Mouse (Mus musculus): Measurements from ENCODE around the gene Timp4. TPM values are rescaled to one million over a fixed set of nuclear protein-coding genes. Genes with fewer than 3 reads are reported as not detected.

Timp4 gene
- polyA plus RNA-seq, 1 experiment from 2014 or later = 0.20 TPM

- H3K9me3 ChIP-seq = no peaks in the 10 kb centered on the region
- 90% methylated on average over 10 of the region's 10 CpGs for WGBS
- no peak overlapping the region for H3K4me2 ChIP-seq
- no peak overlapping the region; the same call in 1 of the 2 replicates for H3K27ac ChIP-seq
- H3K27me3 ChIP-seq = peaks cover 9% of the 10 kb centered on the region; the same call in 1 of the 2 replicates
- no peaks in the 10 kb centered on the region for H3K36me3 ChIP-seq
- ATAC-seq (ENCODE audit: insufficient number of reproducible peaks, insufficient read depth, low FRiP score, low TSS enrichment, low read depth) = no peak
- H3K4me1 ChIP-seq = peaks cover 13% of the 10 kb centered on the region
- no peak overlapping the region for H3K9ac ChIP-seq
- no peak overlapping the region for H3K4me3 ChIP-seq
Observed at GRCm38 (mm10) chr6:115275116-115275815, 23.3 kb upstream of the Timp4 start.

- Histone ChIP-seq H3K4me3 (no peak overlapping the region), H3K27me3 (peaks cover 9% of the 10 kb centered on the region; the same call in 1 of the 2 replicates), H3K9ac (no peak overlapping the region), H3K27ac (no peak overlapping the region; the same call in 1 of the 2 replicates), H3K4me1 (peaks cover 13% of the 10 kb centered on the region), H3K36me3 (no peaks in the 10 kb centered on the region), H3K4me2 (no peak overlapping the region), H3K9me3 (no peaks in the 10 kb centered on the region)
- 77% methylated on average over 9 of the region's 9 CpGs for WGBS
- ATAC-seq (ENCODE audit: insufficient number of reproducible peaks, insufficient read depth, low FRiP score, low TSS enrichment, low read depth) = no peak
Observed at GRCm38 (mm10) chr6:115274705-115275104, 22.7 kb upstream of the Timp4 start.

- peaks cover 13% of the 10 kb centered on the region for H3K4me1 ChIP-seq
- WGBS = 80% methylated on average over 10 of the region's 10 CpGs
- H3K9me3 ChIP-seq = no peaks in the 10 kb centered on the region
- H3K27me3 ChIP-seq = peaks cover 9% of the 10 kb centered on the region; the same call in 1 of the 2 replicates
- H3K36me3 ChIP-seq = no peaks in the 10 kb centered on the region
- no peak overlapping the region for H3K27ac ChIP-seq
- no peak for ATAC-seq (ENCODE audit: insufficient number of reproducible peaks, insufficient read depth, low FRiP score, low TSS enrichment, low read depth)
- H3K4me2 ChIP-seq = no peak overlapping the region
- no peak overlapping the region for H3K9ac ChIP-seq
- H3K4me3 ChIP-seq = no peak overlapping the region
Observed at GRCm38 (mm10) chr6:115273346-115273745, 21.3 kb upstream of the Timp4 start.

GRCm38 (mm10) chr6:115271866-115272271 is 19.9 kb upstream of the Timp4 start:
- H3K9me3 ChIP-seq = no peaks in the 10 kb centered on the region
- H3K9ac ChIP-seq = no peak overlapping the region
- no peak overlapping the region for H3K27ac ChIP-seq
- H3K4me1 ChIP-seq = peaks cover 9% of the 10 kb centered on the region
- ATAC-seq (ENCODE audit: insufficient number of reproducible peaks, insufficient read depth, low FRiP score, low TSS enrichment, low read depth) = no peak
- WGBS = 18% methylated on average over 4 of the region's 4 CpGs
- peaks cover 12% of the 10 kb centered on the region; the same call in 1 of the 2 replicates for H3K27me3 ChIP-seq
- no peak overlapping the region for H3K4me3 ChIP-seq
- no peak overlapping the region for H3K4me2 ChIP-seq
- no peaks in the 10 kb centered on the region for H3K36me3 ChIP-seq

GRCm38 (mm10) chr6:115271326-115271725 is 19.3 kb upstream of the Timp4 start:
- Histone ChIP-seq H3K4me3 (no peak overlapping the region), H3K9me3 (no peaks in the 10 kb centered on the region), H3K9ac (no peak overlapping the region), H3K36me3 (no peaks in the 10 kb centered on the region), H3K4me2 (no peak overlapping the region), H3K27me3 (peaks cover 9% of the 10 kb centered on the region; the same call in 1 of the 2 replicates), H3K4me1 (peaks cover 9% of the 10 kb centered on the region), H3K27ac (no peak overlapping the region)
- ATAC-seq (ENCODE audit: insufficient number of reproducible peaks, insufficient read depth, low FRiP score, low TSS enrichment, low read depth) = no peak
- 70% methylated on average over 3 of the region's 3 CpGs for WGBS

GRCm38 (mm10) chr6:115270085-115270484 is 18.1 kb upstream of the Timp4 start:
- Histone ChIP-seq H3K4me2 (no peak overlapping the region), H3K27me3 (peaks cover 9% of the 10 kb centered on the region; the same call in 1 of the 2 replicates), H3K4me1 (peaks cover 9% of the 10 kb centered on the region), H3K36me3 (no peaks in the 10 kb centered on the region), H3K9me3 (no peaks in the 10 kb centered on the region), H3K4me3 (no peak overlapping the region), H3K27ac (no peak overlapping the region), H3K9ac (no peak overlapping the region)
- ATAC-seq (ENCODE audit: insufficient number of reproducible peaks, insufficient read depth, low FRiP score, low TSS enrichment, low read depth) = no peak
- WGBS = 53% methylated on average over 2 of the region's 2 CpGs

- no peak overlapping the region for H3K4me3 ChIP-seq
- H3K9ac ChIP-seq = no peak overlapping the region
- H3K9me3 ChIP-seq = no peaks in the 10 kb centered on the region
- H3K4me1 ChIP-seq = peaks cover 9% of the 10 kb centered on the region
- H3K27ac ChIP-seq = no peak overlapping the region
- ATAC-seq (ENCODE audit: insufficient number of reproducible peaks, insufficient read depth, low FRiP score, low TSS enrichment, low read depth) = no peak
- H3K36me3 ChIP-seq = no peaks in the 10 kb centered on the region
- no peak overlapping the region for H3K4me2 ChIP-seq
- peaks cover 9% of the 10 kb centered on the region; the same call in 1 of the 2 replicates for H3K27me3 ChIP-seq
- 63% methylated on average over 5 of the region's 5 CpGs for WGBS
Observed at GRCm38 (mm10) chr6:115269561-115269960, 17.6 kb upstream of the Timp4 start.

GRCm38 (mm10) chr6:115268551-115269385 is 16.8 kb upstream of the Timp4 start:
- Histone ChIP-seq H3K9me3 (no peaks in the 10 kb centered on the region), H3K27ac (no peak overlapping the region), H3K27me3 (peaks cover 9% of the 10 kb centered on the region; the same call in 1 of the 2 replicates), H3K4me2 (no peak overlapping the region), H3K4me1 (peaks cover 9% of the 10 kb centered on the region), H3K36me3 (no peaks in the 10 kb centered on the region), H3K4me3 (no peak overlapping the region), H3K9ac (no peak overlapping the region)
- ATAC-seq (ENCODE audit: insufficient number of reproducible peaks, insufficient read depth, low FRiP score, low TSS enrichment, low read depth) = no peak
- WGBS = 79% methylated on average over 10 of the region's 10 CpGs

GRCm38 (mm10) chr6:115267916-115268315 is 15.9 kb upstream of the Timp4 start:
- no peak overlapping the region for H3K27ac ChIP-seq
- no peak overlapping the region for H3K4me3 ChIP-seq
- no peak for ATAC-seq (ENCODE audit: insufficient number of reproducible peaks, insufficient read depth, low FRiP score, low TSS enrichment, low read depth)
- no peaks in the 10 kb centered on the region for H3K36me3 ChIP-seq
- H3K4me2 ChIP-seq = no peak overlapping the region
- 44% methylated on average over 2 of the region's 2 CpGs for WGBS
- H3K9ac ChIP-seq = no peak overlapping the region
- H3K27me3 ChIP-seq = peaks cover 9% of the 10 kb centered on the region; the same call in 1 of the 2 replicates
- H3K9me3 ChIP-seq = no peaks in the 10 kb centered on the region
- H3K4me1 ChIP-seq = peaks cover 9% of the 10 kb centered on the region

GRCm38 (mm10) chr6:115266791-115267190 is 14.8 kb upstream of the Timp4 start:
- Histone ChIP-seq H3K9ac (no peak overlapping the region), H3K27ac (no peak overlapping the region), H3K9me3 (no peaks in the 10 kb centered on the region), H3K4me1 (peaks cover 4% of the 10 kb centered on the region), H3K36me3 (no peaks in the 10 kb centered on the region), H3K27me3 (peaks cover 6% of the 10 kb centered on the region; the same call in 1 of the 2 replicates), H3K4me2 (no peak overlapping the region), H3K4me3 (no peak overlapping the region)
- 68% methylated on average over 5 of the region's 5 CpGs for WGBS
- no peak for ATAC-seq (ENCODE audit: insufficient number of reproducible peaks, insufficient read depth, low FRiP score, low TSS enrichment, low read depth)

- H3K27ac ChIP-seq = no peak overlapping the region
- no peak overlapping the region for H3K9ac ChIP-seq
- no peak for ATAC-seq (ENCODE audit: insufficient number of reproducible peaks, insufficient read depth, low FRiP score, low TSS enrichment, low read depth)
- H3K36me3 ChIP-seq = no peaks in the 10 kb centered on the region
- no peaks in the 10 kb centered on the region for H3K27me3 ChIP-seq
- H3K4me2 ChIP-seq = no peak overlapping the region
- 89% methylated on average over 3 of the region's 3 CpGs for WGBS
- no peak overlapping the region for H3K4me3 ChIP-seq
- no peaks in the 10 kb centered on the region for H3K9me3 ChIP-seq
- H3K4me1 ChIP-seq = no peaks in the 10 kb centered on the region
Observed at GRCm38 (mm10) chr6:115260507-115260906, 8.5 kb upstream of the Timp4 start.

All from embryonic facial prominence, embryonic 13.5 days (tissue).